Comparison of ENCODE assay signal across 11 mouse cellular contexts in genomic region chr6:84514623-84515022, GRCm38 (mm10).
DNase-seq lines count a peak whose midpoint lies in the region; ATAC-seq and TF ChIP-seq lines count a peak whose summit lies in the region.
"Had no signal": no experiment of that assay in that cellular context is flagged by ENCODE, and none has a peak within 500 bp of the region (broad histone marks: within the 10 kb centered on the region; RNA-seq: fewer than 3 reads in every experiment).

No protein-coding gene starts in this region.

- no peaks in the 10 kb centered on the region for H3K36me3 ChIP-seq in heart, embryonic 15.5 days
- H3K36me3 ChIP-seq in midbrain, postnatal 0 days (ENCODE audit: insufficient read depth, low read length) = no peaks in the 10 kb centered on the region
- H3K36me3 ChIP-seq in midbrain, embryonic 11.5 days (ENCODE audit: control insufficient read depth, insufficient read depth, low read length) = no peaks in the 10 kb centered on the region
- no peaks in the 10 kb centered on the region for H3K36me3 ChIP-seq in intestine, postnatal 0 days (ENCODE audit: control insufficient read depth, insufficient read depth)
- H3K36me3 ChIP-seq: limb, embryonic 13.5 days had no signal

- 0 out of 2 replicates have a peak, but pooled peaks cover 5% of the 10 kb centered on the region for H3K27me3 ChIP-seq in heart, embryonic 15.5 days
- no peaks in the 10 kb centered on the region for H3K27me3 ChIP-seq in midbrain, postnatal 0 days (ENCODE audit: insufficient read depth, low read length)
- no peaks in the 10 kb centered on the region for H3K27me3 ChIP-seq in midbrain, embryonic 11.5 days (ENCODE audit: control insufficient read depth, insufficient read depth, low read length)
- H3K27me3 ChIP-seq in intestine, postnatal 0 days (replicated peaks; ENCODE audit: control insufficient read depth, insufficient read depth, low read length) = no peaks in the 10 kb centered on the region

- DNase-seq in heart, adult 8-10 months (ENCODE audit: low spot score) = no peak
- peak; percentile 24 for DNase-seq in midbrain, postnatal 0 days (ENCODE audit: low spot score)
- no peak for DNase-seq in midbrain, embryonic 11.5 days (ENCODE audit: low spot score, missing footprints)
- DNase-seq in adrenal gland, postnatal 36 days = peak; percentile 36 to 44
- peak; percentile 6 to 42 for DNase-seq in kidney, postnatal 36 days
- no peak for DNase-seq in layer of hippocampus, adult 9-10 months (ENCODE audit: low spot score)
- DNase-seq: gastrocnemius, postnatal 10 days had no signal

- no peaks in the 10 kb centered on the region for H3K9me3 ChIP-seq in heart, embryonic 15.5 days (replicated peaks)
- no peaks in the 10 kb centered on the region for H3K9me3 ChIP-seq in midbrain, postnatal 0 days (ENCODE audit: low read length)
- H3K9me3 ChIP-seq in midbrain, embryonic 11.5 days (ENCODE audit: control insufficient read depth, low read length) = no peaks in the 10 kb centered on the region
- H3K9me3 ChIP-seq in intestine, postnatal 0 days (ENCODE audit: control insufficient read depth) = no peaks in the 10 kb centered on the region
- H3K9me3 ChIP-seq: limb, embryonic 13.5 days had no signal

- no peak overlapping the region for H3K4me2 ChIP-seq in heart, embryonic 15.5 days
- no peak overlapping the region for H3K4me2 ChIP-seq in midbrain, postnatal 0 days (ENCODE audit: low read depth, low read length, poor library complexity, severe bottlenecking)
- H3K4me2 ChIP-seq in midbrain, embryonic 11.5 days = no peak overlapping the region
- no peak overlapping the region for H3K4me2 ChIP-seq in intestine, postnatal 0 days (replicated peaks; ENCODE audit: low read depth)
- H3K4me2 ChIP-seq: limb, embryonic 13.5 days had no signal

- H3K4me3 ChIP-seq in heart, embryonic 15.5 days = no peak overlapping the region
- H3K4me3 ChIP-seq in midbrain, postnatal 0 days (ENCODE audit: low read depth, low read length) = no peak overlapping the region
- no peak overlapping the region for H3K4me3 ChIP-seq in midbrain, embryonic 11.5 days (ENCODE audit: low read depth, low read length)
- H3K4me3 ChIP-seq in intestine, postnatal 0 days (ENCODE audit: low read depth, low read length) = no peak overlapping the region
- H3K4me3 ChIP-seq: limb, embryonic 13.5 days had no signal

- no peak overlapping the region for H3K9ac ChIP-seq in heart, embryonic 15.5 days
- H3K9ac ChIP-seq in midbrain, postnatal 0 days (replicated peaks; ENCODE audit: low read length, poor library complexity, severe bottlenecking) = no peak overlapping the region
- H3K9ac ChIP-seq in midbrain, embryonic 11.5 days (ENCODE audit: low read length) = no peak overlapping the region
- no peak overlapping the region for H3K9ac ChIP-seq in intestine, postnatal 0 days (ENCODE audit: low read depth, low read length)
- H3K9ac ChIP-seq: limb, embryonic 13.5 days had no signal

- TF ChIP-seq CTCF in midbrain, postnatal 0 days (IDR thresholded peaks at IDR 0.05) = no peak
- no peak for TF ChIP-seq CTCF in intestine, postnatal 0 days (IDR thresholded peaks at IDR 0.05; ENCODE audit: low read depth)

- peak; percentile 63; the same call in 1 of the 2 replicates for ATAC-seq in heart, embryonic 15.5 days (replicated peaks; ENCODE audit: insufficient number of reproducible peaks, insufficient read depth, low FRiP score, low read depth)
- ATAC-seq in midbrain, postnatal 0 days (ENCODE audit: low FRiP score) = no peak
- no peak for ATAC-seq in midbrain, embryonic 11.5 days (ENCODE audit: low FRiP score)
- ATAC-seq in intestine, postnatal 0 days = no peak

- WGBS in heart, embryonic 15.5 days = 24% methylated on average over 3 of the region's 3 CpGs
- WGBS in midbrain, postnatal 0 days = 64% methylated on average over 3 of the region's 3 CpGs
- 62% methylated on average over 3 of the region's 3 CpGs for WGBS in midbrain, embryonic 11.5 days
- WGBS in intestine, postnatal 0 days = 52% methylated on average over 3 of the region's 3 CpGs

- H3K27ac ChIP-seq in heart, embryonic 15.5 days = no peak overlapping the region
- no peak overlapping the region for H3K27ac ChIP-seq in midbrain, postnatal 0 days (ENCODE audit: low read depth, low read length)
- H3K27ac ChIP-seq in midbrain, embryonic 11.5 days (ENCODE audit: low read depth, low read length) = no peak overlapping the region
- H3K27ac ChIP-seq in intestine, postnatal 0 days (ENCODE audit: low read depth, low read length) = no peak overlapping the region
- H3K27ac ChIP-seq: kidney, postnatal 0 days; limb, embryonic 13.5 days had no signal

- H3K4me1 ChIP-seq in heart, embryonic 15.5 days (replicated peaks) = no peaks in the 10 kb centered on the region; the same call in 1 of the 2 replicates
- no peaks in the 10 kb centered on the region for H3K4me1 ChIP-seq in midbrain, postnatal 0 days (ENCODE audit: insufficient read depth, low read length)
- no peaks in the 10 kb centered on the region for H3K4me1 ChIP-seq in midbrain, embryonic 11.5 days (ENCODE audit: control insufficient read depth, insufficient read depth, low read length)
- H3K4me1 ChIP-seq in intestine, postnatal 0 days (replicated peaks; ENCODE audit: control insufficient read depth, insufficient read depth, low read length) = no peaks in the 10 kb centered on the region

Comparison
In these comparisons a context has a peak if more than half of its experiments do, and no peak if none do; other contexts are left out.
1. DNase-seq: peak in midbrain, postnatal 0 days (single experiment), adrenal gland, postnatal 36 days (2 of 2) and kidney, postnatal 36 days (2 of 2); none in heart, adult 8-10 months (single experiment), midbrain, embryonic 11.5 days (single experiment) and layer of hippocampus, adult 9-10 months (single experiment).